Mouse (Mus musculus) forebrain, embryonic 11.5 days (tissue): ENCODE measurements around the gene Xiap. TPM values are rescaled to one million over a fixed set of nuclear protein-coding genes. Genes with fewer than 3 reads are reported as not detected.

Experiments used
- ATAC-seq: fragments of 200-750 bp; cut with Nextera tagmentation; replicated peaks from 2 replicates; pipeline ENCODE4 v1.8.0; 2017; ENCODE audit warnings: moderate TSS enrichment; ENCODE audit not compliant: low FRiP score
- DNase-seq: peaks from one replicate; pipeline ENCODE4 v3.0.0-alpha.2; 2017; ENCODE audit warnings: low spot score
- H3K27ac ChIP-seq: fragments of 300-500 bp; sonication (generic); 2 replicates; pipeline ENCODE4 v1.5.1; 2014; ENCODE audit warnings: low read depth, low read length
- H3K27me3 ChIP-seq: fragments of 300-500 bp; sonication (generic); 2 replicates; pipeline ENCODE4 v1.6.1; 2014; ENCODE audit warnings: mild to moderate bottlenecking, low read length, mixed read lengths; ENCODE audit not compliant: control insufficient read depth, insufficient read depth
- H3K36me3 ChIP-seq: fragments of 300-500 bp; sonication (generic); 2 replicates; pipeline ENCODE4 v1.6.1; 2014; ENCODE audit warnings: mild to moderate bottlenecking, low read length, moderate library complexity, mixed read lengths; ENCODE audit not compliant: control insufficient read depth, insufficient read depth
- H3K4me1 ChIP-seq: fragments of 300-500 bp; sonication (generic); replicated peaks from 2 replicates; pipeline ENCODE4 v1.6.1; 2014; ENCODE audit warnings: low read length, mixed read lengths; ENCODE audit not compliant: control insufficient read depth, insufficient read depth
- H3K4me2 ChIP-seq: fragments of 300-500 bp; sonication (generic); 2 replicates; pipeline ENCODE4 v1.6.1; 2014; ENCODE audit warnings: low read depth, mild to moderate bottlenecking, low read length, moderate library complexity, mixed read lengths; ENCODE audit not compliant: severe bottlenecking
- H3K4me3 ChIP-seq: fragments of 300-500 bp; sonication (generic); 2 replicates; pipeline ENCODE4 v1.5.1; 2014; ENCODE audit warnings: low read depth, low read length
- H3K9ac ChIP-seq: fragments of 300-500 bp; sonication (generic); 2 replicates; pipeline ENCODE4 v1.6.1; 2014; ENCODE audit warnings: low read length
- H3K9me3 ChIP-seq: fragments of 300-500 bp; sonication (generic); 2 replicates; pipeline ENCODE4 v1.6.1; 2016; ENCODE audit warnings: low read length, mixed read lengths; ENCODE audit not compliant: control insufficient read depth
- WGBS: fragments of 180-500 bp; shearing (Covaris S2); extraction: QIAGEN DNeasy Blood & Tissue Kit; methylation state at CpG from one replicate; pipeline ENCODE4 v1.1.7; 2014; 5-methylcytosine and 5-hydroxymethylcytosine counted together
- polyA plus RNA-seq: library from polyadenylated mRNA; unstranded; fragments of >200 nt; fragmentation: Nextera tagmentation; extraction: Ambion mirVana; gene quantifications from 2 replicates; pipeline ENCODE4 v1.2.1, GENCODE M21; 2014

Gene Xiap
- polyA plus RNA-seq, 1 experiment from 2014 or later, result 16.4 TPM

DNA sequence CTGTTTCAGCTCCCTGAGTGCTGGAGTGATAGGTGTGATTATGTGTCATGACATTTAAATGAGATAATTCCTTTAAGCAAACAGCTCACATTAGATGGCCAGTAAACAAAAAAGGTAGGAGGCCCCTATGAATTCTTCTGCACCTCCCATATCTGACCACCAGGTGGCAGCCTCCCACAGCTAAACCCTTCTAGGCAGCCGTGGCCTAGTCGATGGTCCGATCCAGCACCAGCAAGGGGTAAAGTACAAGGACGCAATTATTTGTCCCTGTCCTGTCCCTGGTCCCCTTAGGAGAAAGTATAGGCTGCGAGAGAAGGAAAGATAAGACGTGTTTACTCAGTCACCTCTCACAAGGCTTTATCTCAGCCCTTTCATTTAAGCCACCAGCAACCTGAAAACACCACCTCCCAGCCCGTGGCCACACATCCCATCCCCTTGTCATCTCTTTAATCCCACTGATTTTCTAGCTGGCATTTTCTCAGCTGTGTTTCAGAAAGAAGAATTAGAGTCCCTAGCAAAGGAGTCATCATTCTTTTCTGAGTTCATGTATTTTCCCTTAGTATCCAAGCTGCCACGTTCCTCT is 26.3 kb upstream of the Xiap start:
- Histone ChIP-seq H3K27me3 (no peaks in the 10 kb centered on the region), H3K4me3 (no peak overlapping the region), H3K9me3 (no peaks in the 10 kb centered on the region), H3K4me1 (no peaks in the 10 kb centered on the region), H3K27ac (no peak overlapping the region), H3K36me3 (no peaks in the 10 kb centered on the region), H3K4me2 (no peak overlapping the region), H3K9ac (no peak overlapping the region)
- DNase-seq (peak; percentile 78), ATAC-seq (peak; percentile 80)
- WGBS, result 34% methylated on average over 8 of the region's 8 CpGs

DNA sequence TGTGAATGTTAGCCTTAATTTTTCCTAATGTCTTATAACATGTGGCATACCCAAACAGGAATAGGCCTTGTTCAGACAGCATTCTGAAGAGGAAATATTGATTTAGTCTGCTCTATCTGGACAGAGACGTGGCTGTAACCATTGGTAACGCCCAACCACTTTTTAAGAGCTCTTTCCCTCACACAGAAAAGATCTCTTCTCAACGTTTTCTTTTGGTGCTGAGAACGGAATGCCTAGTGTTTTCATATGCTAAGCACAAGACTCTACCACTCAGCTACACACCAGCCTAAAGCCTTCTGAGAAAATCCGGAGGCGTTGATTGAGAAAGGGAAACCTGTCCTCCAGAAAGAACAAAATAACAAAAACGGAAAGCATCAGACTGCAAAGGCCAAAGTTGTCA is 25.6 kb upstream of the Xiap start:
- Histone ChIP-seq H3K27me3 (no peaks in the 10 kb centered on the region), H3K4me2 (no peak overlapping the region), H3K27ac (no peak overlapping the region), H3K9ac (no peak overlapping the region), H3K9me3 (no peaks in the 10 kb centered on the region), H3K36me3 (no peaks in the 10 kb centered on the region), H3K4me3 (no peak overlapping the region), H3K4me1 (no peaks in the 10 kb centered on the region)
- no peak for ATAC-seq
- no peak for DNase-seq
- WGBS, result 64% methylated on average over 7 of the region's 7 CpGs

- WGBS, result 83% methylated on average over 5 of the region's 6 CpGs
Measured at GRCm38 (mm10) chrX:42039481-42039880, 20.0 kb upstream of the Xiap start.

GRCm38 (mm10) chrX:42044935-42045334 is 14.5 kb upstream of the Xiap start:
- ATAC-seq (no peak), DNase-seq (no peak)
- 84% methylated on average over 7 of the region's 7 CpGs for WGBS
- H3K4me2 ChIP-seq, result no peak overlapping the region
- H3K9me3 ChIP-seq, result no peaks in the 10 kb centered on the region
- H3K27me3 ChIP-seq, result no peaks in the 10 kb centered on the region
- no peaks in the 10 kb centered on the region for H3K36me3 ChIP-seq
- no peak overlapping the region for H3K27ac ChIP-seq
- no peaks in the 10 kb centered on the region for H3K4me1 ChIP-seq
- H3K9ac ChIP-seq, result no peak overlapping the region
- no peak overlapping the region for H3K4me3 ChIP-seq

More at GRCm38 (mm10) chrX:42039481-42039880, 20.0 kb upstream of the Xiap start:
- ATAC-seq (no peak), DNase-seq (no peak)
- Histone ChIP-seq H3K9ac (no peak overlapping the region), H3K4me1 (no peaks in the 10 kb centered on the region), H3K36me3 (no peaks in the 10 kb centered on the region), H3K27ac (no peak overlapping the region), H3K27me3 (no peaks in the 10 kb centered on the region), H3K9me3 (no peaks in the 10 kb centered on the region), H3K4me2 (no peak overlapping the region), H3K4me3 (no peak overlapping the region)

DNA sequence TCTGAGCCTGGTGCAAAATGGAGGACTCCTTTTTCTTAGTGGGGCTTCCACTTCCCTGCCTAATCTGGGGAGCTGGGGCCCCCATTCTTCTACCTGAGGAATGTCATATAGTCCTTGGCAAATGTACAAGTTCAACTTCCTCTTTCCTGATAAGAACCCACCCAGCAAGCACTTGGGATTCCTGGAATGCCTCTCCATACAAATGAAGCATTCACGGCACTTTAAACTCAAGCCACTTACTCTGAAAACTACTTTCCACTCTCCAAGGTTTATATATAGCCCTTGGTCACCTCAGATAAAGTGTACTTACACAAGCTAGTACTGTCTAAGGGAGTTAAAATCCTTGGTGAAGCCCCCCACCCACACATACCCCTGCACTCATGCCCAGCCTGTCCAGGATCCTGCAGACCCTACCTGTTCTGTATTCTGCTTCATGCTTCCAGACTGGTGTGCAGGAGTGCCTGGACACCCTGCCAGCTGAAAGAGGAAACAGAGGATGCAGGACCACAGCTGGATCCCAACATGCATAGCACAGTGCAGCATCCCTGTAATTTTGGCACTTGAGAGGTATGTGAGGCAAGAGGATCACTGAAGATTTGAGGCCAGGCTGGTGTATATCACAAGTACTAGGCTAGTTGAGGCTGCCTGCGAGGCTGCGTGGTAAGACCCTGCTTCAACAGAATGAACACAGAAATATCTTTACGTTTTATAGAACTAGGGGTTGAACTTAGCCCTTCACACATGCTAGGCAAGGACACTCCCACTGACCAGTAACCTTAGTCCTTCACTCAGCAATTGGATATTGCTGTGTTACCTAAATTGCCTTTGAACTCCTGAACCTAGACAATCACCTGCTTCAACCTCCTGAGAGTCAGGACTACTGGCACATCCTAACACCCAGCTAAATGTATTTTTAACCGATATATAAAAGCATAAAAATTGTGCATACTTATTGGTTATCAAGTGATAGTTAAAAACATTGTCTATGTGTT is 8.5 kb upstream of the Xiap start:
- no peak overlapping the region for H3K4me3 ChIP-seq
- no peaks in the 10 kb centered on the region for H3K36me3 ChIP-seq
- DNase-seq, result no peak
- H3K4me1 ChIP-seq, result no peaks in the 10 kb centered on the region
- H3K9me3 ChIP-seq, result no peaks in the 10 kb centered on the region
- ATAC-seq, result no peak
- H3K9ac ChIP-seq, result no peak overlapping the region
- WGBS, result 85% methylated on average over 5 of the region's 5 CpGs
- no peaks in the 10 kb centered on the region for H3K27me3 ChIP-seq
- H3K27ac ChIP-seq, result no peak overlapping the region
- H3K4me2 ChIP-seq, result no peak overlapping the region

GRCm38 (mm10) chrX:42057012-42057411 is 2.5 kb upstream of the Xiap start:
- H3K36me3 ChIP-seq, result no peaks in the 10 kb centered on the region
- no peaks in the 10 kb centered on the region for H3K4me1 ChIP-seq
- H3K9ac ChIP-seq, result no peak overlapping the region
- H3K9me3 ChIP-seq, result no peaks in the 10 kb centered on the region
- H3K27me3 ChIP-seq, result no peaks in the 10 kb centered on the region
- no peak for DNase-seq
- H3K4me3 ChIP-seq, result no peak overlapping the region
- ATAC-seq, result no peak
- WGBS, result 77% methylated on average over 5 of the region's 5 CpGs
- no peak overlapping the region for H3K27ac ChIP-seq
- no peak overlapping the region for H3K4me2 ChIP-seq

DNA sequence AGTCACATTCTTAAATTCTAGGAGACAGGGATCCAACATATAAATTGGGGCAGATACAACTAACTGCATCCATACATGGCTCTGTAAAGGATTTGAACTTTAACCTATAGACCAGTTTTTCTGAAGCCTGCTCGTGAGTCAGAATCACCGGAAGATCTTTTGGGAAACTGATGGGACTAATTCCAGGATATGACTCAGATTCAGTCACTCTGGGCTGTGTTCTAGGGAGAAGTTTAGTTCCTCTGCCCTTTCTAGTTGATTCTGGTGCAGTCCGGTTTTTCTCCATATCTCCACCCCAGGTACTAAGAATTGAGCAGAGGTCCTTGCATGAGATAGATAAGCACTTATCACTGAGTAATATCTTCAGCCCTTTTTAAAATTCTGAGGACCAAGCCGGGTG is 1.6 kb upstream of the Xiap start:
- Histone ChIP-seq H3K27me3 (no peaks in the 10 kb centered on the region), H3K36me3 (no peaks in the 10 kb centered on the region), H3K4me3 (no peak overlapping the region), H3K9ac (no peak overlapping the region), H3K27ac (no peak overlapping the region), H3K4me1 (no peaks in the 10 kb centered on the region), H3K9me3 (no peaks in the 10 kb centered on the region), H3K4me2 (no peak overlapping the region)
- DNase-seq (no peak), ATAC-seq (no peak)
- whole genome bisulfite sequencing, result 81% methylated on average over 4 of the region's 4 CpGs

GRCm38 (mm10) chrX:42063621-42064020 is 4.1 kb downstream of the Xiap start:
- Histone ChIP-seq H3K4me1 (no peaks in the 10 kb centered on the region), H3K4me3 (no peak overlapping the region), H3K9ac (no peak overlapping the region), H3K9me3 (no peaks in the 10 kb centered on the region), H3K27me3 (no peaks in the 10 kb centered on the region), H3K27ac (no peak overlapping the region), H3K36me3 (no peaks in the 10 kb centered on the region), H3K4me2 (no peak overlapping the region)
- 86% methylated on average over 1 of the region's 1 CpGs for WGBS
- no peak for DNase-seq
- no peak for ATAC-seq
